Mouse (Mus musculus): ENCODE measurements around the gene Hectd4.

DNA sequence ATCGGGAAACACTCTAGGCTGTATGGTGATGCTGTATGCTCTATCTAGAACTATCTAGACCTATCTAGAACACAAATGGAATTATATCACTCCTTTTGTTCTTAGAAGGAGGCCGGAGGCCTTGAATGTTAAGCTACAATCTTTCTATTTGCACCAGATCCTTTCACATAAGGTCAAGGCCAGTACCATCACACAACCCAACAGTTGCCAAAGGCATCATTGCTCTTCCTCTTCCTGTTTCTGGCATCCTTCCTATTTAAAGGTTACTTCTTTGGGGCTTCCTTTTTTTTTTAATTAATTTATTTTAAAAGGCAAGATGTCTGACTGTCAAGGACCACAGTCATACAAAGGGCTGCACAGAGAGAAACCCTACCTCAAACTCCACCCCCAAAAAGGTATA lies 22.7 kb upstream of the Hectd4 start:
- no peak for TF ChIP-seq CTCF (IDR thresholded peaks at IDR 0.05; ENCODE audit: insufficient read depth, low read length)
- no peak for TF ChIP-seq POLR2A (IDR thresholded peaks at IDR 0.05; ENCODE audit: borderline replicate concordance, extremely low read depth, low read depth, low read length)
